Mouse (Mus musculus): ENCODE results near the gene Smarcb1.
A peak's percentile ranks its signal among the peaks of the same experiment; 100 is the strongest.

DNA sequence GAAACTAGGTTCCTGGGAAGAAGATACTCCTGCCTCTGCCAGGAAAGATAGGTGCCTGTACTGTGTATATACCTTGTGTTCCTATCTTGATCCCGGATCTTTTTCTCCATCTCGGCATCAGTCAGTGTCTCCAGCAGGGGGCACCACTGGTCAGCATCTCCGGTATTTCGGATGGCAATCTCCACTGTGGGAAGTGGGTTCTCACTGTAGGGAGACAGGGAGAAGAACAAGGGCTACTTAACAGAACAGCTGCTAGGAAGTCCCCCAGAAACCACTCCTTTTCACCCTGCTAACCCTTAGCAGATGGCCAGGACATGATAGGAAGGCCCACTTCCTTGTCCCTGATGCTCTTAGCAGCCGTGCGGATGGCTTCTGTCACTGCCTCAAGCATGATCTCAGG, 24.0 kb downstream of the Smarcb1 start:
- no peak for TF ChIP-seq POLR2A (IDR thresholded peaks at IDR 0.05; ENCODE audit: insufficient read depth, low read length)
- peak; percentile 80 for TF ChIP-seq CTCF (IDR thresholded peaks at IDR 0.05; ENCODE audit: low read depth, low read length)
- no peak for TF ChIP-seq EP300 (IDR thresholded peaks at IDR 0.05; ENCODE audit: insufficient read depth, low read depth, low read length)
